Mouse (Mus musculus) left cerebral cortex, postnatal 10 days (tissue): ENCODE measurements around the gene Tmc7. TPM values are rescaled to one million over a fixed set of nuclear protein-coding genes. Genes with fewer than 3 reads are reported as not detected.

Experiments
- total RNA-seq, 2 experiments: library from RNA; stranded (reverse); gene quantifications; 2 replicates each; pipeline ENCODE4 v1.2.3; 2021

Tmc7 gene
- total RNA-seq, 2 experiments from 2014 or later: 15.5 to 17.1 TPM

Other genes with a start within 250 kb of the Tmc7 start
- 10 to 100 TPM; 47.9 to 51.3 TPM for gene Syt17, start 136.5 kb downstream of the Tmc7 start, total RNA-seq
- gene Itpripl2, start 92.8 kb downstream of the Tmc7 start, total RNA-seq: 1 to 10 TPM; 3.6 to 3.9 TPM
- 10 to 100 TPM; 37.3 to 39.9 TPM for gene Coq7, start 51.4 kb downstream of the Tmc7 start, total RNA-seq
- gene Tmc5, start 12.6 kb upstream of the Tmc7 start, total RNA-seq: under 1 TPM; 0.47 to 0.58 TPM
- gene Gde1, start 121.0 kb upstream of the Tmc7 start, total RNA-seq: 100 to 1,000 TPM; 276 to 281 TPM
- gene Ccp110, start 127.8 kb upstream of the Tmc7 start, total RNA-seq: 10 to 100 TPM; 35.4 to 38.7 TPM
- 10 to 100 TPM; 69.1 to 79.7 TPM for gene Vps35l, start 155.5 kb upstream of the Tmc7 start, total RNA-seq